Mouse (Mus musculus) hindbrain, embryonic 10.5 days (tissue): ENCODE data around the gene Creb3l4. TPM values are rescaled to one million over a fixed set of nuclear protein-coding genes. Genes with fewer than 3 reads are reported as not detected.

ENCODE experiments used
- DNase-seq: peaks from one replicate; pipeline ENCODE4 v3.0.0-alpha.2; 2017; ENCODE audit warnings: low spot score
- H3K27ac ChIP-seq: fragments of 300-500 bp; sonication (generic); 2 replicates; pipeline ENCODE4 v1.5.1; 2016; ENCODE audit warnings: mild to moderate bottlenecking, moderate library complexity
- H3K27me3 ChIP-seq: fragments of 300-500 bp; sonication (generic); 2 replicates; pipeline ENCODE4 v1.6.1; 2016; ENCODE audit warnings: mild to moderate bottlenecking; ENCODE audit not compliant: poor library complexity, insufficient read depth, severe bottlenecking
- H3K36me3 ChIP-seq: fragments of 300-500 bp; sonication (generic); 2 replicates; pipeline ENCODE4 v1.6.1; 2016; ENCODE audit warnings: mild to moderate bottlenecking, moderate library complexity
- H3K4me1 ChIP-seq: fragments of 300-500 bp; sonication (generic); replicated peaks from 2 replicates; pipeline ENCODE4 v1.6.1; 2016; ENCODE audit warnings: mild to moderate bottlenecking
- H3K4me3 ChIP-seq: fragments of 300-500 bp; sonication (generic); 2 replicates; pipeline ENCODE4 v1.5.1; 2016; ENCODE audit warnings: mild to moderate bottlenecking, moderate library complexity
- H3K9me3 ChIP-seq: fragments of 300-500 bp; sonication (generic); 2 replicates; pipeline ENCODE4 v1.6.1; 2016; ENCODE audit warnings: mild to moderate bottlenecking, moderate library complexity
- WGBS: fragments of 180-500 bp; shearing (Covaris S2); methylation state at CpG from one replicate; pipeline ENCODE4 v1.1.7; 2016; 5-methylcytosine and 5-hydroxymethylcytosine counted together
- polyA plus RNA-seq: library from polyadenylated mRNA; unstranded; fragments of >200 nt; fragmentation: Nextera tagmentation; extraction: Ambion mirVana; gene quantifications from 2 replicates; pipeline ENCODE4 v1.2.1, GENCODE M21; 2016

The Creb3l4 gene
- polyA plus RNA-seq, 1 experiment from 2014 or later: 4.2 TPM

DNA sequence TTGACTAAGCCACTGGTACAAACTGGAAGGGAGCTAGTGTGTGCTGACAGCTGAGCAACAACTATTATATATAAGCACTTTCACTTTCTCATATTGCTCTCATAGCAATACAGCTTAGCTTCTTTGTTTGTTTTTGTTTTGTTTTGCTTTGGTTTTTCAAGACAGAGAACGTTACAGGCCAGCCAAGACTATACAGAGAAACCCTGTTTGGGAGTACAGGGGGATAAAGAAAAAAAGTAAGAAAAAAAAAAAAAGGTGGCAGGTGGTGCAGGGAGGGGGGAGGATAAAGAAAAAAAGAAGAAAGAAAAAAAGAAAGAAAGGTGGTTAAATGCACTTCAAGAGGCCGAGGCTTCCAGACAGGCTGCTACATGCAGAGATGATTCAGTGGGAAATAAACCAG is 2.1 kb upstream of the Creb3l4 start:
- 81% methylated on average over 2 of the region's 2 CpGs for WGBS
- H3K4me1 ChIP-seq: peaks cover 41% of the 10 kb centered on the region
- DNase-seq: no peak
- H3K27me3 ChIP-seq: peaks cover 8% of the 10 kb centered on the region; the same call in 1 of the 2 replicates
- H3K27ac ChIP-seq: no peak overlapping the region
- no peak overlapping the region for H3K4me3 ChIP-seq
- peaks cover 13% of the 10 kb centered on the region for H3K36me3 ChIP-seq
- H3K9me3 ChIP-seq: no peaks in the 10 kb centered on the region

DNA sequence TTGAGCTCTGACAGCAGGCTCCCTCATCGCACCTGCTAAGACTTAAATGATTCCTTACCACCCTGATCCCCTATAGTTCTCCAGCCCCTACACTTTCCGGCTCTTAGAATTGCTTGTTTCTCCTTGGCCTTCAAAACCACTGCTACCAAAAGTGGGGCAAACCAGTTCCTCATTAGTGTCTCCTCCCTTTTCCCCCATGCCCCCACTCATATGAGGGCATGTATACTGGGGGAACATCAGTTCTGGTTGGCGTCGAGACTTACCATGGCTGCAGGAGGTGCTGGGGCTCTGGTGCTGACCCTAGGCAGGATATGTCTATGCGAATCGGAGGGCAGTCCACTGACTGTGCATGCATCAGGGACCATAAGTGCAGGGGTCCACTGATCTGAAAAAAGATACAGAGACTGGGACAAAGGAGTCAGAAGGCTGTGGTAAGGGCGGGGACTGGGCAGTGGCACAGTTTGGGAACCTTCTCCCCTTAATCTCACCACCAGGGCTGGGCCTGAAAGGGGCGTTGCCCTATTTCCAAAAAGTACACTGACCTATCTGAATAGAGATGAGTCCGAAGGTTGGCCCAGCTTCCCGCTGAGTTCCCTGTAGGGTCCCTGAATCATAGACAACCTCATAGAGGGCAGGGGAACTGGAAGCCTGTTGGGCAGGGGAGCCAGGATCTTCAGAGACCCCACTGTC is 1.5 kb downstream of the Creb3l4 start:
- peaks cover 3% of the 10 kb centered on the region for H3K36me3 ChIP-seq
- DNase-seq: no peak
- no peak overlapping the region for H3K4me3 ChIP-seq
- WGBS: 84% methylated on average over 10 of the region's 10 CpGs
- H3K4me1 ChIP-seq: peaks cover 22% of the 10 kb centered on the region
- no peak overlapping the region; the same call in 1 of the 2 replicates for H3K27ac ChIP-seq
- H3K9me3 ChIP-seq: no peaks in the 10 kb centered on the region
- H3K27me3 ChIP-seq: peaks cover 8% of the 10 kb centered on the region; the same call in 1 of the 2 replicates

- no peak for DNase-seq
- Histone ChIP-seq H3K4me1 (peaks cover 22% of the 10 kb centered on the region), H3K4me3 (no peak overlapping the region), H3K36me3 (peaks cover 8% of the 10 kb centered on the region), H3K27me3 (peaks cover 8% of the 10 kb centered on the region; the same call in 1 of the 2 replicates), H3K9me3 (no peaks in the 10 kb centered on the region), H3K27ac (no peak overlapping the region)
- WGBS: 93% methylated on average over 2 of the region's 2 CpGs
Observed at GRCm38 (mm10) chr3:90241251-90241650, 2.1 kb downstream of the Creb3l4 start.

DNA sequence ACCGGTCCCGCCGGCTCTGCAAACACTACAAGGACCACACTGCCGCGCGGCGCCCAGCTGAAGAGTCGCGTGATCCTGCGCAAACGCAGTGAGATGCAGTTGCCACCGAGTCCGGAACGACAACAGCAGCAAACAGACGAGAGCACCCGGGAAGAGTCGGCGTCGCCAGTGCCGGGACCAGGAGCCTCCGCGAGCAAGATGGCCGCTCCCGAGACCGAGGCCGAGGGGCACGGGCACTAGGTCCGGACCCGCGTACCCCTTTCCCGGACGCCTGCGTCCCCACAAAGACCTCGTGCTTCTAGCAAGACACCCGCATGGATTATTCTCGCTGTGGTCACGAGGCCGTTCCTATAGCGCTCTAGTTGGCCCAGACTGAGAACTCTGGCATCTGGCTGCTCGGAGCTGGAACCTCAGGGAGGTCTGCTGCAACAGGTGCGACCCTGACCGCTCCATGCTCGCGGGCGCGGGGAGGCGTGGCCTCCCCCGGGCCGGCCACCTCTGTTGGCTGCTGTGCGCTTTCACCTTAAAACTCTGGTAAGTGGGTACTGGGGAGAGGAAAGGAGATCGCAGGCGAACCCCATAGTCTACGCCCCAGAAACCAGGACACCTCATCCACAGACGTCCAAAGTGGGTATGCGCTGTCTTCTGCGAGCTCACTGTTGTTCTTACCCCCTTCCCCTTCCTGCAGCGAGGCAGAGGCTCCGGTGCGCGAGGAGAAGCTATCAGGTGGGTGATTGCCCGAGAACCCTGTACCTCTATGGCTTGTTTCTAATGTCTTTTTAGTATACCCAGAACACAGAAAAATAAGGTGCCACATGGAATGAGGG is 11.6 kb downstream of the Creb3l4 start, which contains the start of gene Jtb:
Gene Jtb, plus strand, starts transcription at position 91 of the 827 bp plus-strand sequence.
- Histone ChIP-seq H3K27ac (peak within 1 kb of the TSS; percentile 92), H3K27me3 (no peaks in the 10 kb centered on the region), H3K4me3 (peak within 1 kb of the TSS; percentile 72), H3K36me3 (peaks cover 38% of the 10 kb centered on the region), H3K4me1 (peaks cover 19% of the 10 kb centered on the region), H3K9me3 (no peaks in the 10 kb centered on the region)
- peak; percentile 95 for DNase-seq
- under 1% methylated on average over 61 of the region's 61 CpGs for WGBS

DNA sequence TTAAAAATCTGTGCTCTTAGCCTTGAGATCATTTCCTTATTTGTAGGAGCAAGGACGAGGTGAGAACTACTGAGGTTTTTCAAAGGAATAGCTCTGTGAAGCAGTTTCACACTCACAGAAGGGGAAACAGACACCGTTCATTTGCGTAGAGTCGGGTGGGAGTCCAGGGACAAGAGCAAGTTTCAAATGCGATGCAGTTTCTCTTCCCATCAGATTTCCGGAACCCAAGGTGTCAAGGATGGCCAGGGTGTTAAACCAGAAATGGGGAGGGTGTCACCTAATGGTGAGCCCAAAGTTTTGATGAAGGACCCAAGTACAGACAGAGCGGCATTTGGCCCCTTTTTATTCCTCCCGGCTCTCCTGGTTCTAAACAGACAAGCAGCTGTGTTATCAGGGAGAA is 12.2 kb downstream of the Creb3l4 start:
- WGBS: 16% methylated on average over 8 of the region's 8 CpGs
- peak overlapping the region; percentile 72 for H3K4me3 ChIP-seq
- no peaks in the 10 kb centered on the region for H3K9me3 ChIP-seq
- H3K4me1 ChIP-seq: peaks cover 19% of the 10 kb centered on the region
- H3K27me3 ChIP-seq: no peaks in the 10 kb centered on the region
- peak overlapping the region; percentile 92 for H3K27ac ChIP-seq
- peaks cover 32% of the 10 kb centered on the region for H3K36me3 ChIP-seq
- no peak for DNase-seq

DNA sequence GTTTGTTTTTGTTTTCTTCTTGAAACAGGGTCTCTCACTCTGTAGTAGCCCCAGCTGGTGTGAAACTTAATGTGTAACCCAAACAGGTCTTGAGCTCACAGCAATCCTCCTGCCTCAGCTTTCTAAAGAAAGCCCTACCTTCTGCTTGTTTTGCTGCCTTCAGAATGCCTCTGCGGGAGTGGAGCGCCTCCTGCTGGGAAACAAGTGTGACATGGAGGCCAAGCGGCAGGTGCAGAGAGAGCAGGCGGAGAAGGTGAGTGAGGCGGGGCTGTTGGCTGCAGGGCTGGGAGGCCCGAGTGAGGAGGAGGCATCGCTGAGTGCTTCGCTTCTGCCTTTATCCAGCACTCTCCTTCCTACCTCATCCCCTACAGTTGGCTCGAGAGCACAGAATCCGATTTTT is 19.0 kb downstream of the Creb3l4 start:
- Histone ChIP-seq H3K9me3 (no peaks in the 10 kb centered on the region), H3K27me3 (no peaks in the 10 kb centered on the region), H3K4me3 (no peak overlapping the region), H3K27ac (no peak overlapping the region), H3K4me1 (peaks cover 27% of the 10 kb centered on the region), H3K36me3 (peaks cover 33% of the 10 kb centered on the region)
- WGBS: 83% methylated on average over 10 of the region's 10 CpGs
- no peak for DNase-seq

DNA sequence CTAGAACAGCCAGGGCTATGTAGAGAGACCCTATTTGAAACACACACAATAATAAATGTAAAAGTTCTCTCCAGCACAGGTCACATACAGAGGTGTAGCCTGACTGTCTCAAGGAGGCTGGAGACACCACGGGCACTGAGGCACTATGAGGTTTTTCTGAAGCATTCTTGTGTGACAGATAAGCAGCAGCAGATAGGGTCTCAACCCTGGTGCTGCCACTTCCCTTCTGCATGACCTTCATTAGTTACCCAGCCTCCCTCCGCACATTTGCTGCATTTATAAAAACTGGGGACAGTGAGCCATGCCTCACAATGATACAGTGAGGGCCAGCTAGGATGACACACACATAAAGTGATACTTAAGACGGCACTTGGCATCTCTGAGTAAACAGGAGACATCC is 20.4 kb downstream of the Creb3l4 start:
- 85% methylated on average over 3 of the region's 3 CpGs for WGBS

DNA sequence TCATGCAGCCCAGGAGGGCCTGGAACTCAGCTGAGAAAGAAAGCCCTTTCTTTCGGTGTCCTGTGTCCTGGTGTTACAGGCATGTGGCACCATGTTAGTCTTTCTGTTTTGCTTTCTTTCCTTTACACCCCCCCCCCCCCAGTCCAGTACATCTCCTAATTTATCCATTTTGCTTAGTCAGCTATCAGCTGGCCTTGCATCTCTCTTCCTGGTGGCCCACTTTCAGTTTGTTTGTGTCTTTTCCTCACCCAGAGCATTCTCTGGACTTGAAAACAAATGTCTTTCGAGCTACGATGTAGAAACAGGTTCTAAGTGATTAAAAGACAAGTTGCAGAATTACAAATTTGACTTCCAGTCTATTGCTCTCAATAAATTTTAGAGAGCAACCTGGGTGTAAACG is 20.9 kb downstream of the Creb3l4 start:
- no peaks in the 10 kb centered on the region for H3K27me3 ChIP-seq
- WGBS: 90% methylated on average over 4 of the region's 4 CpGs
- H3K4me3 ChIP-seq: no peak overlapping the region
- H3K27ac ChIP-seq: no peak overlapping the region
- H3K4me1 ChIP-seq: peaks cover 27% of the 10 kb centered on the region
- H3K36me3 ChIP-seq: peaks cover 33% of the 10 kb centered on the region
- DNase-seq: no peak
- H3K9me3 ChIP-seq: no peaks in the 10 kb centered on the region

More for the DNA sequence above, 20.4 kb downstream of the Creb3l4 start:
- Histone ChIP-seq H3K36me3 (peaks cover 33% of the 10 kb centered on the region), H3K4me3 (no peak overlapping the region), H3K4me1 (peaks cover 27% of the 10 kb centered on the region), H3K27ac (no peak overlapping the region), H3K27me3 (no peaks in the 10 kb centered on the region), H3K9me3 (no peaks in the 10 kb centered on the region)
- no peak for DNase-seq

GRCm38 (mm10) chr3:90221123-90221522 is 22.2 kb downstream of the Creb3l4 start:
- Histone ChIP-seq H3K4me3 (peak overlapping the region; percentile 58), H3K4me1 (peaks cover 27% of the 10 kb centered on the region), H3K27me3 (no peaks in the 10 kb centered on the region), H3K9me3 (no peaks in the 10 kb centered on the region), H3K36me3 (peaks cover 32% of the 10 kb centered on the region), H3K27ac (peak overlapping the region; percentile 88)
- DNase-seq: no peak
- WGBS: 25% methylated on average over 5 of the region's 5 CpGs

DNA sequence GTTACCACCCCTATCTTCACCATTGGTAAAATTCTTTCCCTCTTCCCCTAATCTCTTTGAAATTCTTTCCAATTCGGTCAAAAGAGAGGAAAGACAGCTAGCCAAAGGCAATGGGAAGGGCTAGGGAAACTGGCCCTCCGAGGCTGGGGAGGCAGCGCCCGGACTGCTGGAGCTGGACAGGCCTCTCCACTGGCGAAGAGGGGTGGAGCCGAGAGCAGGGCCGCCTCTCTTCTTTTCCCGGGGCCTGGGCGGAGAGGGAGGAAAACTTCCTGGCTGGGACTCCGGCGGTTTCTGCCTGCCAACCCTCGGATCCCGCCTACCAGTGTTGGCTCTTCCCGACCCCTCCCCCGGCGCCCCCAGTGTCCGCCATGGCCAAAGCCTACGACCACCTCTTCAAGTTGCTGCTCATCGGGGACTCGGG is 22.8 kb downstream of the Creb3l4 start:
- Histone ChIP-seq H3K27me3 (no peaks in the 10 kb centered on the region), H3K4me3 (peak overlapping the region; percentile 58), H3K27ac (peak overlapping the region; percentile 88), H3K36me3 (peaks cover 26% of the 10 kb centered on the region), H3K9me3 (no peaks in the 10 kb centered on the region), H3K4me1 (peaks cover 27% of the 10 kb centered on the region)
- peak; percentile 81 for DNase-seq
- WGBS: under 1% methylated on average over 20 of the region's 20 CpGs

- WGBS: 21% methylated on average over 6 of the region's 6 CpGs
- H3K27ac ChIP-seq: peak overlapping the region; percentile 88
- DNase-seq: peak; percentile 47
Observed at GRCm38 (mm10) chr3:90220088-90220487, 23.2 kb downstream of the Creb3l4 start.

GRCm38 (mm10) chr3:90215825-90216380 is 27.4 kb downstream of the Creb3l4 start:
- Histone ChIP-seq H3K4me1 (peaks cover 36% of the 10 kb centered on the region), H3K36me3 (peaks cover 19% of the 10 kb centered on the region), H3K27me3 (no peaks in the 10 kb centered on the region), H3K4me3 (no peak overlapping the region), H3K9me3 (no peaks in the 10 kb centered on the region), H3K27ac (no peak overlapping the region)
- WGBS: 50% methylated on average over 1 of the region's 1 CpGs
- no peak for DNase-seq

More at GRCm38 (mm10) chr3:90220088-90220487, 23.2 kb downstream of the Creb3l4 start:
- Histone ChIP-seq H3K4me1 (peaks cover 27% of the 10 kb centered on the region), H3K27me3 (no peaks in the 10 kb centered on the region), H3K9me3 (no peaks in the 10 kb centered on the region), H3K36me3 (peaks cover 22% of the 10 kb centered on the region), H3K4me3 (peak overlapping the region; percentile 58)
